Mouse (Mus musculus): ENCODE results near the gene Gmeb2.

Gmeb2 gene

GRCm38 (mm10) chr2:181227122-181227521, 60.7 kb downstream of the Gmeb2 start:
- no peak for DNase-seq (ENCODE audit: low spot score in 2 of 2)

- DNase-seq (ENCODE audit: low spot score in 2 of 2), result no peak
These were observed 62.8 kb downstream of the Gmeb2 start for GRCm38 (mm10) chr2:181224994-181225393.

DNA sequence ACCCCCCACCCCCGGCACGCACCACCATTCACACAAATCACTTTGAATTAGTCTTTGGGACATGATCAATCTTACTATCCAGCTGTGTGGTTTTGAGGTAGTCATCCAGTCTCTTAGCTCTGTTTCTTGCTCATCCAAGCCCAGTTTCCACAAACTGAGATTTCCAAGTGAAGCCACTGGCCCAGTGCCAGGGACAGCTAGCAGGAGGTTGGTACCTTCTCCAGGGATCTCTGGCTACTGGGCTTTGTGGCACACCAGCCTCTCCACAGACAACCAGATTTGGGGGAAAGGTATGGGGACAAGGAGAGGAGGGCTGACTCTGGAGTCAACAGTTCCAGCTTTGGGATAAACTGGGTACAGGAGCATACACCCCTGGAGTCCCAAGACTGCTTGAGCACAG, 67.5 kb downstream of the Gmeb2 start:
- DNase-seq (ENCODE audit: low spot score in 2 of 2), result no peak

- DNase-seq (ENCODE audit: low spot score in 2 of 2), result peak; percentile 77 to 81
These were observed 68.2 kb downstream of the Gmeb2 start, which contains the start of gene Fndc11 for GRCm38 (mm10) chr2:181219538-181220216. TSS of gene Fndc11 (plus strand) at chr2:181220013.

DNA sequence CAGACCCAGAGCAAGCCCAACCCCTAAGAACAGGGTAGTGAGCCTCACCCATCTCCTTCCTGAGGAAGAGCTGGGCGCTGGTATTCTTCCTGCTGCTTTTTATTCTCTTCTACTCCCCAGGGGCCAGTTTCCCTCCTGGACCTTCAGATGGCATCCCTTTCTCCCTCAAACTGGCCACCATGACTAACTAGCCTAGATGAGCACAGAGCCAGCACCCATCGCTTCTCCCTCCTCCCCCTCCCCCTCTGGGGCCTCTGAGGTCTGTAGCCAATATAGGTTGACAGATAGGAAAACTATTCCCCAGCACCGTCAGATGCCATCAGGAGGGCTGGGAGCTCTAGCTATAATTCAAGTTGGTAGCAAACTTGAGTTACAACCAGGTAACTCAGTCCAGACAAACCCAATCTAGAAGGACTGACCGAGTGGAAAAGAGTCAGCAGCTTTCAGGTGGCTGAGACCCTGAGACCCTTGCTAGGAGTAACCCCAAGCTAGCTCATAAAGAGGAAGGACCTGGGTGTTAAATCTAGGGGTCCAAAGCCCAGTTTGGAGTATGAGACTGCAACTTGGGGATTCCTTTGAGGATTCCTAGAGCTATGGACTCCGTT, 68.9 kb downstream of the Gmeb2 start:
- no peak for DNase-seq (ENCODE audit: low spot score in 2 of 2)

- DNase-seq (ENCODE audit: low spot score in 2 of 2), result no peak
These were observed 71.8 kb downstream of the Gmeb2 start for GRCm38 (mm10) chr2:181216037-181216436.

GRCm38 (mm10) chr2:181213021-181213445, 74.8 kb downstream of the Gmeb2 start, which contains the start of gene Srms:
TSS of gene Srms (minus strand) at chr2:181213185.
- peak; percentile 22 to 37 for DNase-seq (ENCODE audit: low spot score in 2 of 2)

- no peak for DNase-seq (ENCODE audit: low spot score in 2 of 2)
These were observed 75.3 kb downstream of the Gmeb2 start for GRCm38 (mm10) chr2:181212389-181213020.

DNA sequence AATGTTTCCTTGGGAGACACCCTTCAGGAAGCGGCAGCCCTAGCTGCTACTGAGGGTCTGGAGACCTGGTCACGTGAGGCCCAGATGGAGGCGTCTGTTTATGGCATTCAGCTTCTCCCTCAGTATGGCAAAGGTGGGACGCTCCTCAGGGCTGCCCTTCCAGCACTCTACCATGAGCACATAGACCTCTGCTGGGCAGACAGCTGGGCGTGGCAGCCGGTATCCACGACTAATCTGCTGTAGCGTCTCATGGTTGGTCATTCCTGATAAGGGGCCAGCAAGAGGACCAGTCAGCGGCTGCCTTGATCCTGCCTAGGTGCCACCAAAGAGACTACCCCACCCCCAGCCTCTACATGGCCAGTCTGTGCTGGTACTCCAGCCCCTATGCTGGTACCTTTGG, 81.7 kb downstream of the Gmeb2 start:
- DNase-seq (ENCODE audit: low spot score in 2 of 2), result no peak

DNA sequence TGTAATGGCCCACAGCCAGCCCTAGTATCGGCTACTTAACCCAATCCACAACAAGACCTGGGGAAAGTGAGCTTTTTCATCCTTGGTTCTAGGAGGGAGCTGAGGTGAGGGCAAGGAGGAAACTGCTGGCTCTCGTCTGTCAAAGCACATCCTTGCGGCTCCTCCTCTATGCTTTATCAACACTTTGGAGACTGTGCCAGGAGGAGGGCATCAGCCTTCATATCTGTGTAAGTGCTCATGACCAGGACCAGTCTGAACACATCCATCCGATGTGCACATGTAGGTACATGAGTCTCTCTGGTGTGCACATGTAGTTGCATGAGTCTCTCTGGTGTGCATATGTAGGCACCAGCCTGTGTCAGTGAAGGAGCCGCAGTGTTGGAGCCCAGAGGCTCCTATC, 82.2 kb downstream of the Gmeb2 start:
- no peak for DNase-seq (ENCODE audit: low spot score in 2 of 2)

DNA sequence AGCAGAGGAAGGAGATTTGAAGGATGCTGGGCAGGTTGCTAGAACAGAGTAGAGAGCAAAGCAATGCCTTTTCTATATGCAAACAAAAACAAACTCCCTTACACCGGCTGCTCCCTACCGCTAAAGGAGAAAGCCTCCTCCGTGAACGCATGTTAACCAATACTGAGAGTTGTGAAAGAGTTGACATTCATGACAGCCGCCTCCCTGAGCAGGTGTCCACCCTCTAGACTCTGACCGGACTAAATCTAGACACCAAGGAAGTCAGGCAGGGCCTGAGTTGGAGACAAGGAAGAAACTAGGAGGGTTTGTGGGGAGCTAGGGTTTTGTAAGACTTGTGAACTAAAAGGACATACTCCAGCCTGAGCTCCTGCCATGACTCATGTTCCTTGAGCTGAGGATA, 84.9 kb downstream of the Gmeb2 start:
- DNase-seq (ENCODE audit: low spot score in 2 of 2), result no peak

DNA sequence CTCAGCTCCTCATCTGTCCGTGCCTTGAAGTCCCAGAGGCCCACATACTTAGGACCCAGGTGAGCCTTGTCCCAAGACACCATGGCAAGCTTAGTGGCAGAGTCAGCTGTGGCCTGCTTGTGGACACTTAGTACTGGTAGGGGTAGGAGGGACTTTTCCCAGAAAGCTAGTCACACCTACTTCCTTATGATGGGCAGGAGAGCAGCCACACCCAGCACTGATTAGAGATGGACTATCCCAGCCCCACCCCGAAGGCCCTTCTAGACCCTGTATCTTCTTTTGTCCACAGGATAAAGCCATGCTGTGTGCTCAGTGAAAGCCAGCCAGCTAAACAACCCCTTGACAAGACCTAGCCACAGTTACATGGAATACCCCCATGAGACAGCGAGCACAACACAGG, 85.4 kb downstream of the Gmeb2 start, which contains the start of gene Ptk6:
Ptk6 (minus strand) TSS at position 368 of the 400 bp plus-strand sequence.
- no peak for DNase-seq (ENCODE audit: low spot score in 2 of 2)

- DNase-seq (ENCODE audit: low spot score in 2 of 2), result no peak
These were observed 86.2 kb downstream of the Gmeb2 start for GRCm38 (mm10) chr2:181201606-181202005.

Measured in heart, adult 9 months (tissue).